Mouse (Mus musculus) cerebellum, postnatal 25 days (tissue): Measurements from ENCODE around the gene Camk2g.

Experiments
- DNase-seq, 2 experiments: peaks; one replicate each; pipeline ENCODE4 v3.0.0; 2021; ENCODE audit warnings: mixed read lengths in 2 of 2

Gene Camk2g

DNA sequence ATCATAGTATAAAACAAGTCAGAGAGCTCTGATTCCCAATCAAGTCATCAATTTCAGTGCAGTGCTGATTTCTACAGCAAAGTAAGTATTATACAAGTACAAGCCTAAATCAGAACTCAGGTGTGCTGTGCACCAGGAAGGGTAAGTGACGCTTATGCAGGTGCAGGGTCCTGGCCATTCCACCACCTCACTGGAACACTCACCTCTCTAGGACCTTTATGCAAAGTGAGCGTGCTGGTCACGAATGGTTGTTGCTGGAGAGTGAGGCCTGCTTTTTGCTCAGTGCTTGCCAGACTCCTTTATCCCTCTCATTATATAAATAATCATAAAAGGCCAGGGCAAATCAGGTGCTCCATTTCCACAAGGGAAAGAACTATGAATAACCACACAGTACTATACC, 93.5 kb downstream of the Camk2g start:
- no peak for DNase-seq

- DNase-seq, result no peak
Observed at GRCm38 (mm10) chr14:20698515-20698914, 95.4 kb downstream of the Camk2g start.

DNA sequence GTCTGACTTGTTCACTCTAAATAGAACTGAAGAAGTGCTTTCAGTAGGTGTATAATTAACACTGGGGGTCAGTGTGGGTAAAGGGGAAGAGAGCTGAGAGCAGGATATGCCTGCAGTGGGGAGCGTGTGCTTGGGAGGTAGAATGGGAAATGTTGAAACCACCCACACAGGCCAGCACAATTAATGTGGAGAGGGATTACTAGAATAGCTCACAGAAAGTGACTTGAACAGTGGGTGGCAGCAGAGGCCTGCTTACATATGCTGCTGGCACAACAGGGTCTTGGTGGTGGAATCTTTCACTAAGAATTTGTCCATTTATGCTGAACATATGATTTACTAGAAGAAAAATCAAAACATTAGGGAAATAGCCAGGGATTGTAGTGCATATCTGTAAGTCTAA, 96.9 kb downstream of the Camk2g start:
- peak; percentile 41 to 71 for DNase-seq

GRCm38 (mm10) chr14:20695761-20696520, 97.9 kb downstream of the Camk2g start:
- peak; percentile 26 to 43 for DNase-seq

- peak; percentile 93 to 94 for DNase-seq
Observed at GRCm38 (mm10) chr14:20694884-20695760, 98.8 kb downstream of the Camk2g start, which contains the start of gene Fut11. Gene Fut11, plus strand, starts transcription at chr14:20694968.

- no peak for DNase-seq
Observed at GRCm38 (mm10) chr14:20694185-20694883, 99.6 kb downstream of the Camk2g start.

DNA sequence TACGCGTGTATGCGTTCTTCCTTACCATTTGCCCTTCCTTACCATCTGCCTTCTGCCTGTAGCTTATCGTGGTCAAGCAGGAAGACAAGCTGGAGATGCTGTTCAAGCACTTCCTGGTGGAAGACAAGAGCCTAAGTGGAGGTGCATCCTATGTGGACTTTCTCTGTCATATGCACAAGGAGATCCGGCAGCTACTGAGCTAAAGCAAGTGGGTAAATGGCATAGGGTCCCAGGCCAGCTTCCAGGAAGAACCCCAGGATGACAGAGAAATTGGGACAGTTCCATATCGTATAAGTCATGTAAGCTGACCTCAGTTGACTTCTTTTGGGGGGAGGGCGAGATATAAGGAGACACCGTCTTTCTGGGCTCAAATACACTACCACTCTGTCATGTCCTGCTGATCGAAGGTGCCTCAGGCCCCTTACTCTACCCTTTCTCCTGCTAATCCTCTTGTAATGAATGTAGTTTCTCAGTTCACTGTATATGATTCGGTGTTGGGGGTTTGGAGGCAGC, 100.2 kb downstream of the Camk2g start:
- DNase-seq, result no peak

GRCm38 (mm10) chr14:20691772-20692171, 102.1 kb downstream of the Camk2g start:
- no peak for DNase-seq

DNA sequence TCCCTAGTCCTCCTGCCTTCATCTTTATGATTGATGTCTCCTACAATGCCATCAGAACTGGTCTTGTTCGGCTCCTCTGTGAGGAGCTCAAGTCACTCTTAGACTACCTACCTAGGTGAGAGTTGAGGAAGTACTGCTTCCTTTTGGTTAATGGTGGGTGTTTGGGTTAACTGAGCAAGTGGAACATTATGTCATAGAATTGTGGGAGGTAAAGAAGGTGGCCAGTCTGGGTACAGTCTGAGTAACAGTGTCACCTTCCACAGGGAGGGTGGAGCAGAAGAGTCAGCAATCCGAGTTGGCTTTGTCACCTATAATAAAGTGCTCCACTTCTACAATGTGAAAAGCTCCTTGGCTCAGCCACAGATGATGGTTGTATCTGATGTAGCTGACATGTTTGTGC, 104.9 kb downstream of the Camk2g start:
- no peak for DNase-seq

DNA sequence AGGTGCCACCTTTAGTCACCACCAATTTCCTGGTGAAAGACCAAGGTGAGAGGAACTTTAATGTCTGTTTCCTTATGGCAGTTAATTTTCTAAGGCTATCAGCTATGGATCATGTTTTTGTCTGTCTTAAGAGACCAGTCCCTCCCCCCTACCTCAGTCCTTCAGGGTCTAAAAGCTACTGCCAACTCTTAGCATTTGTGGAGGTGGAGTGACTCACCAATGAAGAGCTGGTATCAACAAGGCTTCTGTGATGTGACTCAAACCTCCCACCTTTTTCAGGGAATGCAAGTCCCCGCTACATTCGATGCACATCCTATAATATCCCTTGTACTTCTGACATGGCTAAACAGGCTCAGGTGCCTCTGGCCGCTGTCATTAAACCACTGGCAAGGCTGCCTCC, 107.3 kb downstream of the Camk2g start:
- no peak for DNase-seq
